In genomic region chr11:43189817-43190593, GRCm38 (mm10) we compare ENCODE assay signal across 17 mouse cellular contexts. TPM values are rescaled to one million over a fixed set of nuclear protein-coding genes. Genes with fewer than 3 reads are reported as not detected.
A peak's percentile ranks its signal among the peaks of the same experiment; 100 is the strongest.
DNase-seq lines count a peak whose midpoint lies in the region.
"Had no signal": no experiment of that assay in that cellular context is flagged by ENCODE, and none has a peak within 500 bp of the region (broad histone marks: within the 10 kb centered on the region; RNA-seq: fewer than 3 reads in every experiment).

No protein-coding gene starts in this region.

- intact Hi-C loops in left cerebral cortex, postnatal 4 days (cut with DNase I): no loop called here

- DNase-seq in frontal cortex, adult 2 months (ENCODE audit: extremely low spot score in 1 of 2, low spot score in 1 of 2): peak; percentile 24 to 54
- DNase-seq in frontal cortex, postnatal 10 days (ENCODE audit: low spot score in 2 of 2): no peak
- DNase-seq in left cerebral cortex, adult 9 months (ENCODE audit: low spot score in 2 of 2): peak; percentile 6 to 29
- no peak for DNase-seq in left cerebral cortex, postnatal 4 days
- peak; percentile 6 for DNase-seq in right cerebral cortex, postnatal 25 days
- DNase-seq in right cerebral cortex, postnatal 4 days: no peak
- DNase-seq in adrenal gland, adult 2 months: no peak
- DNase-seq: adrenal gland, adult 8-10 months; adrenal gland, postnatal 36 days; cerebellum, adult 11 months; cerebellum, adult 8-10 months; cerebellum, postnatal 14 days; gastrocnemius, postnatal 14 days had no signal

RNA-seq across cellular contexts. Expression of gene Atp10b, which starts 40.3 kb away (rescaled TPM):
- 0.66 and 0.71 TPM in 2 replicates for polyA plus RNA-seq in frontal cortex, adult 2 months (2012; rRNA removed)
- total RNA-seq in left cerebral cortex, postnatal 4 days (2021): 1 to 10 TPM; 2.2 to 2.3 TPM
- total RNA-seq in adrenal gland, adult 2 months (2021): under 1 TPM in 1 of 2 experiments, not detected in 1; 0.03 TPM
- not detected in 2 replicates for polyA plus RNA-seq in adrenal gland, adult 2 months (2012; rRNA removed)
- total RNA-seq: common myeloid progenitor, adult 5-6 weeks; ES-E14; gastrocnemius, adult 18-20 months; heart, postnatal 25 days had no signal

Comparison
In these comparisons a context has a peak if more than half of its experiments do, and no peak if none do; other contexts are left out.
1. DNase-seq: peak in frontal cortex, adult 2 months (2 of 2), left cerebral cortex, adult 9 months (2 of 2) and right cerebral cortex, postnatal 25 days (single experiment); none in frontal cortex, postnatal 10 days (0 of 2), left cerebral cortex, postnatal 4 days (single experiment), right cerebral cortex, postnatal 4 days (single experiment) and adrenal gland, adult 2 months (single experiment).